In the genomic region with DNA sequence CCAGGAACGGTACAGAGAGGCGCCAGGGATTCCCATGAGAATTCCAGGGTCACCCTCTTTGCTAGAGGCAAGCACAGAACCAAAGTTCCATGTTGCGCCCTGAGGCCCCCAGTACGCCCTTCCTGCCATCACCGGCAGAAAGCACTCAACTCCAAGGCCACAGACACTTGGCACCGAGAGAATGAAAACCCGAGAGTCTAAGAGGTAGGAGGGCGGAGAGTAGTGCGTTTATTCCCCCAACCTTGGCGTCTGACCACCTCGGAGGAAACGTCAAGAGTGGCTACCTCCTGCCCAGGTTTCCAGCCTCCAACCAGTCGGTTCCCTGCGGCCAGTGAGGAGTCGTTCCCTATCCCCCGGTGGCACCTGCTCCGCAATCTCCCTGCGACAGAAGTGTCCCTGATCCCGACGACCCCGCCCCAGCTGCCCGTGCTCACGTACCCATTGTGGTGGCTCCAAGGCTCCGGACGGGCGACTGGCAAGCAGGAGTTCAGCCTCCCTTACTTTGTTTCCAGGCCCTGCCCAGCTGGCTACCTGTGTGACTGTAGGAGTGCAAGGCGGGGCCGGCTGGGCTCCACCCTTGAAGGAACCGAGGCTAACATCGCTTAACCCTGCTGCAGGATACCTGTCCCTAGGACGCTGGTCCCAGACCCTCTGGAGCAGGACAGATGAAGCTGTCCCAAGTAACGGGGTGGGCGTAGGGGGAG, we compare ENCODE assay signal across 8 mouse cellular contexts. TPM values are rescaled to one million over a fixed set of nuclear protein-coding genes. Genes with fewer than 3 reads are reported as not detected.
DNase-seq lines count a peak whose midpoint lies in the region; ATAC-seq and TF ChIP-seq lines count a peak whose summit lies in the region.

A gene (minus strand): TSS at position 472 of the 704 bp plus-strand sequence.

- H3K9ac ChIP-seq in heart, postnatal 0 days (replicated peaks; ENCODE audit: low read depth, low read length), result no peak within 1 kb of the TSS
- H3K9ac ChIP-seq in hindbrain, embryonic 11.5 days (ENCODE audit: low read depth, low read length), result no peak within 1 kb of the TSS
- no peak within 1 kb of the TSS for H3K9ac ChIP-seq in liver, postnatal 0 days (replicated peaks)

- no peaks in the 10 kb centered on the region for H3K9me3 ChIP-seq in heart, postnatal 0 days (replicated peaks; ENCODE audit: control insufficient read depth, low read length)
- no peaks in the 10 kb centered on the region for H3K9me3 ChIP-seq in hindbrain, embryonic 11.5 days (ENCODE audit: control insufficient read depth, low read length)
- no peaks in the 10 kb centered on the region for H3K9me3 ChIP-seq in liver, postnatal 0 days (ENCODE audit: low read length)

- DNase-seq in heart, postnatal 0 days (ENCODE audit: low spot score), result no peak
- DNase-seq in heart, adult 11 months, result no peak
- peak; percentile 24 for DNase-seq in hindbrain, embryonic 11.5 days (ENCODE audit: low spot score)
- peak; percentile 21 for DNase-seq in liver, postnatal 0 days
- DNase-seq in layer of hippocampus, adult 18-20 months (ENCODE audit: low spot score in 2 of 2), result no peak
- no peak for DNase-seq in thymus, postnatal 14 days

- 0 out of 2 replicates have a peak, but pooled peaks cover 3% of the 10 kb centered on the region for H3K4me1 ChIP-seq in heart, postnatal 0 days (ENCODE audit: control insufficient read depth, insufficient read depth)
- 0 out of 2 replicates have a peak, but pooled peaks cover 2% of the 10 kb centered on the region for H3K4me1 ChIP-seq in hindbrain, embryonic 11.5 days (replicated peaks; ENCODE audit: control insufficient read depth, insufficient read depth, low read length)
- peaks cover 4% of the 10 kb centered on the region; the same call in 1 of the 2 replicates for H3K4me1 ChIP-seq in liver, postnatal 0 days (ENCODE audit: insufficient read depth)

- peaks cover 30% of the 10 kb centered on the region for H3K27me3 ChIP-seq in heart, postnatal 0 days (ENCODE audit: control insufficient read depth, insufficient read depth, low read length)
- peaks cover 21% of the 10 kb centered on the region for H3K27me3 ChIP-seq in hindbrain, embryonic 11.5 days (ENCODE audit: control insufficient read depth, insufficient read depth, low read length)
- peaks cover 16% of the 10 kb centered on the region for H3K27me3 ChIP-seq in liver, postnatal 0 days (ENCODE audit: insufficient read depth, low read length)

- TF ChIP-seq CTCF in heart, postnatal 0 days (IDR thresholded peaks at IDR 0.05; ENCODE audit: low read depth), result no peak
- no peak for TF ChIP-seq CTCF in liver, postnatal 0 days (IDR thresholded peaks at IDR 0.05; ENCODE audit: low read depth)

- no peak for TF ChIP-seq EP300 in heart, postnatal 0 days (IDR thresholded peaks at IDR 0.05; ENCODE audit: low read depth)
- TF ChIP-seq EP300 in liver, postnatal 0 days (IDR thresholded peaks at IDR 0.05; ENCODE audit: low read depth), result no peak

- no peak within 1 kb of the TSS for H3K27ac ChIP-seq in heart, postnatal 0 days (ENCODE audit: low read depth)
- no peak within 1 kb of the TSS for H3K27ac ChIP-seq in hindbrain, embryonic 11.5 days (ENCODE audit: low read depth, low read length)
- H3K27ac ChIP-seq in liver, postnatal 0 days (ENCODE audit: low read depth), result no peak within 1 kb of the TSS

- H3K4me3 ChIP-seq in heart, postnatal 0 days (ENCODE audit: low read depth, low read length), result peak within 1 kb of the TSS; percentile 29; the same call in 1 of the 2 replicates
- H3K4me3 ChIP-seq in hindbrain, embryonic 11.5 days (ENCODE audit: low read depth, low read length), result peak within 1 kb of the TSS; percentile 17
- H3K4me3 ChIP-seq in liver, postnatal 0 days (ENCODE audit: low read depth, low read length), result no peak within 1 kb of the TSS

- ATAC-seq in heart, postnatal 0 days (ENCODE audit: insufficient read depth, low read depth), result no peak
- ATAC-seq in hindbrain, embryonic 11.5 days (ENCODE audit: low FRiP score), result no peak
- no peak for ATAC-seq in liver, postnatal 0 days
- ATAC-seq in neutrophil, adult 5-6 weeks (ENCODE audit: extremely low read depth, insufficient number of reproducible peaks, low FRiP score, poor library complexity, severe bottlenecking), result 0 out of 2 replicates have a peak, but pooled peaks have one; percentile 10
- no peak for ATAC-seq in frontal cortex, adult (ENCODE audit: low TSS enrichment)

- no peaks in the 10 kb centered on the region for H3K36me3 ChIP-seq in heart, postnatal 0 days (replicated peaks; ENCODE audit: control insufficient read depth, insufficient read depth, low read length)
- no peaks in the 10 kb centered on the region for H3K36me3 ChIP-seq in hindbrain, embryonic 11.5 days (ENCODE audit: control insufficient read depth, insufficient read depth, low read length)
- H3K36me3 ChIP-seq in liver, postnatal 0 days (replicated peaks; ENCODE audit: insufficient read depth, low read length), result no peaks in the 10 kb centered on the region

- WGBS in heart, postnatal 0 days, result 11% methylated on average over 33 of the region's 33 CpGs
- WGBS in hindbrain, embryonic 11.5 days, result 12% methylated on average over 33 of the region's 33 CpGs
- 13% methylated on average over 33 of the region's 33 CpGs for WGBS in liver, postnatal 0 days (ENCODE audit: insufficient replicate concordance)

- peak within 1 kb of the TSS; percentile 47 for H3K4me2 ChIP-seq in heart, postnatal 0 days (ENCODE audit: low read depth, low read length)
- H3K4me2 ChIP-seq in hindbrain, embryonic 11.5 days (replicated peaks; ENCODE audit: low read depth, low read length), result peak within 1 kb of the TSS; percentile 35
- H3K4me2 ChIP-seq in liver, postnatal 0 days (ENCODE audit: low read depth, low read length), result peak within 1 kb of the TSS; percentile 57

RNA-seq across cellular contexts. Expression of the gene that starts here (rescaled TPM):
- total RNA-seq in heart, postnatal 0 days (2014; rRNA removed; ENCODE audit: low replicate concordance), result not detected in 2 replicates
- polyA plus RNA-seq in heart, postnatal 0 days (2015; fragmentation: Nextera tagmentation; extraction: Ambion mirVana), result 0.04 TPM in 1 of 2 replicates, not detected in the other
- 0.15 and 0.36 TPM in 2 replicates for polyA plus RNA-seq in hindbrain, embryonic 11.5 days (2014; fragmentation: Nextera tagmentation; extraction: Ambion mirVana)
- polyA plus RNA-seq in liver, postnatal 0 days (2015; fragmentation: Nextera tagmentation; extraction: Ambion mirVana), result not detected in 2 replicates
- 0.12 and 0.23 TPM in 2 replicates for total RNA-seq in neutrophil, adult 5-6 weeks (2017)
- not detected for total RNA-seq in layer of hippocampus, adult 18-20 months (2021)

Comparison
In these comparisons a context has a peak if more than half of its experiments do, and no peak if none do; other contexts are left out.
1. Peak in DNase-seq, H3K4me3 ChIP-seq and H3K4me2 ChIP-seq in hindbrain, embryonic 11.5 days; RNA of the gene not detected or under 1 TPM.
2. Peak in DNase-seq and H3K4me2 ChIP-seq in liver, postnatal 0 days; RNA of the gene not detected or under 1 TPM.
3. Peak in ATAC-seq in neutrophil, adult 5-6 weeks; RNA of the gene not detected or under 1 TPM.